Mouse (Mus musculus): ENCODE data around the gene Wnt4. TPM values are rescaled to one million over a fixed set of nuclear protein-coding genes. Genes with fewer than 3 reads are reported as not detected.
A peak's percentile ranks its signal among the peaks of the same experiment; 100 is the strongest.

Wnt4 gene
- total RNA-seq, 2 experiments from 2014 or later: 22.2 to 22.8 TPM

DNA sequence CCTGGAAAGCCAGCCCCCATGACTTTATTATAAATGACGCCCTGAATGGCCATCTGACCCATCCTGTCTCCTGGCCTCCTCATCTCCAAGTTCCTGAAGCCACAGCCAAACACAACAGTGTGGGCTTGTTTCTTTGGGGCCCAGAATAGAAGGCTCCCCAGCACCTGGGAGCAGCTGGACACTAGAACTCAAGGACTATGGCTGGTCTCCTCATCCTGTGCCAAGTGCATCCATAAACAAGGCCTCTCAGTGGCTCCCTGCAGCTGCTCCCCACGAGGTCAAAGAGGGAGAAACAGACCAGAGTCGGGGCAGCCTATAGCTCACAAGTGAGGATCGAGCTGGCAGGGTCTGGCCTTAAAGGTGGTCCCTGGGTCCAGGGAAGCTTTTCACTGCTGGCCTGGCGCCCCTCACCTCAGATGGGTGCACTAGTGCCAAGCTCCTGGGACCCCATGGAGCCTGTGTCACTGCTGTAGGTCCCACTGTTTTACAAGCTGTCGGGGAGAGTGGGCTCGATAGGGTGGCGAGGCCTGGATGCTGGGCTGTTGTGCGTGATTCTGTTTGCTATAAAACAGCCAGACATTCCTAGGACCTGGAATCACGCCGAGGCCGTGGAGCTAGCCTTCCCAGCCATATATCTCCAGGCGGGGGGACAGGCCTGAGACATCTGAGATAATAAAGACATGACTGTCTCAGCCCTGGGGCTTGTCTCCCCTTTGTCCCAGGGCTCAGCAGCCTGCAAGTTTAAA, 28.7 kb downstream of the Wnt4 start:
- peak in 1 of 2 experiments; percentile 14 for DNase-seq (ENCODE audit: low spot score in 2 of 2)

DNA sequence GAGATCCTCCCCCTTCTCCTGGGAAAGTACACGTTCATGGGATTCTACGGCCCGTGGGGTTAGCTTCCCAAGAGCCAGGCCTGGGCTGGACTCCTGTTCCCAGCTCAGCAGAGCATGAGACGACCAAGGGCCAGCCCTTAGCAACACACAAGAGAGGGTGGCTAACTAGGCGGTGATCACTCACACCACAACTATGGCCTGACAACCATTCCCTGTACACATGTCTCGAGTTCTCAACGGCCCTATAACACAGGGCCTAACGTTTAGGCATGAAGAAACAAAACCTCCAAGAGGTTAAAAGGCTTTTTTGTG, 29.2 kb downstream of the Wnt4 start:
- DNase-seq (ENCODE audit: low spot score in 2 of 2): peak in 1 of 2 experiments; percentile 14

DNA sequence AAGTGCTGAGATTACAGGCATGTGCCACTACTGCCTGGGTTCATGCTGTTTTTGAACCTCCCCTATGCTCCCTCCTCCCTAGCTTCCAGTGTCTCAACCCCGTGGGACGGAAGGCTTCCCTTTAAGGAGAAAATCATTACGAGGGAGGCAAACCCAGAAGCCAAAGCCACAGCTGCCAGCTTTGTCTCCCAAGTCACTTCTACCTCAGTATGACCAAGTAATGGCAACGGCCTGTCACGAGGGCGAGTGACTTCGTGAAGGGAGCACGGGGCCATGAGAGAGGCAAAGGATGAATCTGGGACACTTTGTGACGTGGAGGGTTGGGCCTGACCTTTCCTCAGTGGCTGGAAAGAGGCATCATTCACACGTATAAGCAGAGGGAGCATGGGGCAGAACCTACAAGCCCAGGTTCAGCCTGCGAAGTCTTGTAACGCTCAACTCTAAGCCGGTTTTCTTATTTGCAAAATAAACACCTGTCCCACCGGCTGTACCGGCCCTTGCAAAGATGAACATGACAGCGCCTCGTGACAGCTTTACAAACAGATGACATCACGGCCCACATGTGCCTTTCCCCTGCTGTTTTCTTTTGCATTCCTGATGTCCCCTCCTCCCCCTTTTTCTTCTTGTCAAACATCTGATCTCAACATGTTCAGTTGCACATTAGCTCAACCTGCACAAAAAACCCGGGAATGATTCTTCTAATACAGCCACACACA, 29.9 kb downstream of the Wnt4 start:
- peak in 1 of 2 experiments; percentile 11 for DNase-seq (ENCODE audit: low spot score in 2 of 2)

DNA sequence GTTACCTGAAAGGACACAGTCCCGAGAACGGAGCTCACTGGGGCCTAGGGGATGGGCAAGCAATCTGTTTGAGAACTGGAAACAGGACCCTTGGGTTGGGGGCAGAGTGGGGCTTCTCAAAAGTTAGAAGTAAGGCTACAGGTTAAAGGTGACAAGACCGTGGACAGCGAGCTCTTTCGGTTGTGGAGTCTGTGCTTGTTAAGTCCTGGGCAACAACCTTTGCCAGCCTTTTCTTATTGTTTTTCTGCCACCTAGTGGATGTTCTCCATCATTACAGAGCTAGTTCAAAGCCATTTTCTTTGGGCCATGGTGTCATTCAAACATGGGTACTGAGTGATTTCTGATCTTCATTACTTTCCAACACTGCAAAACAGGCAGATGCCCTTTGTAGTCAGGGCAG, 31.1 kb downstream of the Wnt4 start:
- DNase-seq (ENCODE audit: low spot score in 2 of 2): peak in 1 of 2 experiments; percentile 15

DNA sequence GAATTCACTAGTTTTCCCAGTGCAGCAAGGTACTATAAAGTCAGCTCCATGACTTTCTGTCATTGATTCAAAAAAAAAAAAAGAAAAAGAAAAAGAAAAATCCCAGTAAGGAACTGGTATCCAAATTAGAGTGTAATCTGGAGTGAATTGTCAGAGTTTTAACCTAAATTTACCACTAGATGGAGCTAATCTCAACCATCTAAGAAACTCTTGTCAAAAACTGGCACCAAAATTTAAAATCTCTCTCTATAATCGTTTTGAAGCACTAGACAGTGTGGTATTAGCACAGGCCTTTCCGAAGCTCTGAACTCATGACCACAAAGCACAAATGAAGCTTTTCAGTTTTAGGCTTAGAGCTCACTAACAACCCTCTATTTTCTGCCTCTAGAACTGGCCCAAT, 36.2 kb downstream of the Wnt4 start:
- DNase-seq (ENCODE audit: low spot score in 2 of 2): no peak

DNA sequence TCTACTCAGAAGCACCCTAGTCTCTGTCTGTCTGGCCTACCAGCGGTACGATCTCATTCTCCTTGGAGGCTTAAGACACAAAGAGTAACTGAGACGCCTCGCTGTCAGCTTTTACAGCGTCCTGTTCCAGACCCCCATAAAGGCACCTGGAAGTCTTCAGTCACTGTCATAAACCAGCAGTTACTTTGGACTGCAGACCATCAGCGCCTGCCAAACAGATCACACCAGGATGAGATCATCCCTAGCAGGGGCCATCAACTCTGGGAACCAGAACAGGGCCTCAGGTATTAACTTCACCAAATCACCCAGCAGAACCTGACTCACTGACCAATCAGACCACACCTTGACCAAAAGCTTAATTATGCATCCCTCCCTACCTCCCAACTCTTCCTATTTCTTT, 37.3 kb downstream of the Wnt4 start:
- DNase-seq (ENCODE audit: low spot score in 2 of 2): no peak

DNA sequence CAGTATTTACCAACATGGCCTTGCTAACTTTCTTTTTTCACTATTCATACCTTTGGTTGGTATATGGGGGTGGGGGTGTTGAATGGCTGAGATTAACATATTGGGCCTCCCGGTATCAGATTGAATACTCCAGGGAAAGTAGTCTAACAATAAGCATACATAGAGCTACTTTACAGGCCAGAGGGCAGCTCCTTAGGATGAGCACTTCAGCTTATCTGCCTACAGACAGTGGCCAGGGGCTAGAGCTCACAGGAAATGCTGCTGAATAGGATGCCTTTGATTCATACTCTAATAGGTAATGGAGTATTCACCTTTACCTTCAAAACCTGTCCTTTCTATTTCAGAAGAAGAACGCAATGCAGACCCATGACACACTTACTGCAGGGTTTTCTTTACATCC, 37.8 kb downstream of the Wnt4 start:
- no peak for DNase-seq (ENCODE audit: low spot score in 2 of 2)

DNA sequence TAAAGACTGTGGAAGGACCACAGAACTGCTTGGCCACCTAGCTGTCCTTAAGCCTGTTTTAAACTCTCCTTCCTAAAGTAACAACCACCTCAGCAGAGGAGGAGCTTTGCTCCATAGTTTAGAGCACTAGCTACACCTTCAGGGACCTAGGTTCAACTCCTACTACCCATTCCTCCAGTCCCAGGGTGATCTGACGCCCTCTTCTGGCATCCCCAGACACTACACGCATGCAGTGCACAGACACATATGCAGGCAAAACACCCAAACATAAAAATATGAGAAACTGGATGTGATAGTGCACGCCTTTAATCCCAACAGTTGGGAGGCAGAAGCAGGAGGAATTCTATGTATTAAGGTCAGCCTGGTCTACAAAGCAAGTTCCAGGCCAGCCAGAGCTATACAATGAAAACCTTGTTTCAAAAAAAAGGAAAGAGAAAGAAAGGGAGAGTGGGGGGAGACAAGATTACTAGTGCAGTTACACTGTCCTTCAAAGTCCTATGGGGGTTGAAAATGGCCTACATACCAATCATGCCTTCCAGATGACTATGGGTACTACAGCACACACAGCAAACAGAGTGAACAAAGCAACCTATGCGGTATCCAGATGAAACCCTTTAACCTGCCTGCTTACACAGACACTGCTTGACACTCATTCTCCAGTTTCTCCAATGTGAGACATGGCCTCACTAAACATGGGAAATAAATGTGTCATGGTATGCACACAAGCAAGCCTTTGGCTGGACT, 38.9 kb downstream of the Wnt4 start:
- no peak for DNase-seq (ENCODE audit: low spot score in 2 of 2)

DNA sequence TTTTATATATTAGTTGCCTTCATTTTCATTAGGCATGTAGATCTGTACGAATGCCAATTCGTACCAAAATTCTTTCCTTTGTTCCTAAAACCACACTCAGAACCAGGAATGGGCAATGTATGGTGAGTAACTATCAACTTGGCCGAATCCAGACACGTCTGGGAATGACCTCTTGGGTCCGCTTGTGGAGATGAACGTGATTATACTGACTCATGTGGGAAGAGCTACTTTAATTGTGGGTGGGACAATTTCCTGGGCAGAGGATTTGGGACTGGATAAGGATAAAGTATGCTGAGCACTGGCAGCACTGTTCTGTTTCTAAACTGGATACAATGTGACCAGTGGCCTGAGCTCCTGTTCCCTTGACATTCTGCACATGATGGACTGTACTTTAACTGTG, 47.6 kb downstream of the Wnt4 start:
- no peak for DNase-seq (ENCODE audit: low spot score in 2 of 2)

DNA sequence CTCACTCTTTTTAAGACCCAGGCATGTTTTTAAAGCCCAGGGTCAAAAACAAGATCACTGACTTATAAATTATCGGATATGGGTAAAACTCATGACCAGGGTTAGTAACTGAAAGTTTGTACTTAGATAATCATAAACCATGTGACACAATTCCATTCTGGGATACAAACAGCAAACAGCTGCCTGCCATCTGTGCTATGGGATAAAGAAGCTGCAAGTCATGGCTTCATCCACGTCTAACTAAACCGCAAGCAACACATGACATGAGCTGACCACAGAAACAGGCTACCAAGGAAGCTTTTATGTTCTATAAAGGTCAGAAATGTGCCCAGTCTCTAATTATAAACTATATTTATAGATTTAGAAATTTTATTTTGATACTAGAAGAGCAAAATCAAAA, 49.2 kb downstream of the Wnt4 start:
- DNase-seq (ENCODE audit: low spot score in 2 of 2): no peak

DNA sequence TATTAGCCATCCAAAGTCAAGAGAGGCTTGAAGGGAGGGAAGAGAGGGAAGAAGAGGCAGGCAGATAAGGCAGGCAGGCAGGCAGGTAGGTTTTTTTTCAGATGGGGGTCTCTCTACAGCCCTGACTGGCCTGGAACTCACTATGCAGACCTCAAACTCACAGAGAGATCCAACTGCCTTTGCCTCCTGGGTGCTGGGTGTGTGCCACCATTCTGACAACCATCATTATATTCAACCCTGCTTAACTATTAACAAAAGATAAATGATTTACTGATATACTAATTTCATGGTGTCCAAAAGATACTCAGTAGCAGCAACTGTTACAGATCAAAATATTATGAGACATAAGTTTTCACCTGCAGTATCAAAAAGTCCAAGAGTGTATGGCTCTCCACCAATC, 54.8 kb downstream of the Wnt4 start:
- DNase-seq (ENCODE audit: low spot score in 2 of 2): no peak

DNA sequence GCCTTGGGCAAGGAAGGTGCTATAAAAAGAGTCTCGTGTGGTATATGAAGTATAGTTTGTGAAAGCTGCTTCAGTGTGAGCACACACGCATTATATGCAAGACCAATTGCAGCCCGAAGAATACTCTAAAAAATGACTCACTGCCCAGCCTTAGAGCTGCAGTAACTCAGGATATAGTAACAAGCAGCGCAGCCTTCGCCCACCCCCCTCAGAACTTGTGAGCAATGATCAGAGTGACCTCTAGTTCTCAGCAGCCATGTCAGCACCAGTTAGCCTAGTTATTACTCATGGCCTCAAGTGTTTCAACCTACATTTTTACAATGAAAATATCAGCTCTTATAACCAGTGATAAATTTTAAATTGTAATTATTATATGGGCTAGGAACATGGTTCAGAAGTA, 59.2 kb downstream of the Wnt4 start:
- DNase-seq (ENCODE audit: low spot score in 2 of 2): no peak

DNA sequence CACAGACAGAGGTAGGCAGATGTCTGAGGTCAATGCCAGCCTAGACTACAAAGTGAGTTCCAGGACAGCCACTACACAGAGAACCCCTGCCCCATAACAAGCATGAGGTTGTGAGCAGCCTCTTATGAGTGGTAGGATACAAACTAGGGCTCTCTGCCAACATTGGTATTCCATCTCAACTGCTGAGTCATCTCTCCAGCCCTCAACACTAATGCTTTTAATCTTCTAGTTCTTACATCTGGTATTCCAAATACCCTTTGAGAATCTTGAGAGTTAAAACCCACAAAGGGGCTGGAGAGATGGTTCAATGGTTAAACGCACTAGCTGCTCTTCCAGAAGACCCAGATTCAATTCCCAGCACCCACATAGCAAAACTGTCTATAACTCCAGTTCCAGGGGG, 62.1 kb downstream of the Wnt4 start:
- DNase-seq (ENCODE audit: low spot score in 2 of 2): no peak

DNA sequence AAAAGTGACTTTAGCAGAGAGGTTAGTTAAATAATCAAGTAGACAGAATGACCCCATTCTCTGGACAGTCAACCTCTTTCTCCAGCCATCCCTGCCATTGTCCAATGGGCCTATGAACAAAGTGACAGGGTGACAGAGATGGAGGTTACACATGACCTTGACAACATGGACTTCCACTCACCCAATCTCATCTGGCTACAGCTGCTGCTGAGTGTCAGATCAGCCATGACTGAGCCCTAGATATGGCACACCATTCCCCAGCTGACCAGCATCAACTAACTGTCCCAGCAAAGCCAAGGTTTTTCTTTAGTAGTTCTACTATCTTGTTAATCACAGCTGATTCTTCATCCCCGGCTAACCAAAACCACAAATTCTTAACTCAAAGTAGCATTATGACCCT, 65.5 kb downstream of the Wnt4 start:
- DNase-seq (ENCODE audit: low spot score in 2 of 2): no peak

DNA sequence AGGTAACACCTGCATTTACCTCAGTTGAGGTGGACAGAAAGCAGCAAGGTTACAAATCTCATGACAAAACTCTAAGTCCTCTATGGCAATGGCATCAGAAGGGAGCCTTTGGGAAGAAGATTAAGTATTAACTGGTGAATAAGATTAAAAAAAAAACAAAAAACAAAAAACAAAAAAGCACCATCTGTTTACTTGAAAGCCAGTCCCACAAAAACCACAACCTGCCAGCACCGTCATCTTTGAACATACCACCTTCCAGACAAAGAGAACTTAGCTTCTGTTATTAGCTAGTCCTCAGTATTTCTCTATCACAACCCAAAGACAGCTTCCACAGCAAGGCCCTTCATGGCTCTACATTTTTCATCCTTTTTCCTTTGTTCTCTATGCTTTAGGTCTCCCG, 67.8 kb downstream of the Wnt4 start:
- DNase-seq (ENCODE audit: low spot score in 2 of 2): no peak

DNA sequence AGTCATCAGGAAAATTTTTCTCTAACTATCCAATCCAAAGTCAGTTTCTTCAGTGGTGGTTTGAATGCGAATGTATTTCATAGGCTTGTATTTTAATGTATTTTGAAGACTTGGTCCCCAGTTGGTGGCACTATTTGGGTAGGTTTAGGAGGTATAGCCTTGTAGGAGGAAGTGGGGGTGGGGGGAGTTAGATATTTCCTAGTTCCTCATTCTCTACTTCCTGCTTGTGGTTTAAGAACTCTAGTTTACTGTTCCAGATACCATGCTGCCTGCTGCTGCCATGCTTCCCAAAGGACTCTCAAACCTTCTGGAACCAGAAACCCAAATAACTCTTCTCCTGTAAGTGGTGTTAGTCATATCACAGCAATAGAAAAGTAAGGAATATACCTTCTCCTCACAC, 68.5 kb downstream of the Wnt4 start:
- DNase-seq (ENCODE audit: low spot score in 2 of 2): no peak

Other genes with a start within 250 kb of the Wnt4 start
- 1 to 10 TPM; 6.9 to 9.1 TPM for gene Zbtb40, start 228.7 kb upstream of the Wnt4 start, total RNA-seq (2021)
- 100 to 1,000 TPM; 298 to 314 TPM for gene Cdc42, start 80.2 kb downstream of the Wnt4 start, total RNA-seq (2021)
- under 1 TPM in 1 of 2 experiments, not detected in 1; 0.34 TPM for gene Cela3a, start 132.3 kb downstream of the Wnt4 start, total RNA-seq (2021)
- under 1 TPM in 1 of 2 experiments, not detected in 1; 0.34 TPM for gene Cela3b, start 153.1 kb downstream of the Wnt4 start, total RNA-seq (2021)
- gene 1700013G24Rik, start 175.8 kb downstream of the Wnt4 start, total RNA-seq (2021): under 1 TPM in 1 of 2 experiments, not detected in 1; 0.34 TPM
- gene Hspg2, start 191.3 kb downstream of the Wnt4 start, total RNA-seq (2021): 100 to 1,000 TPM; 336 to 381 TPM

Data from gastrocnemius, postnatal 4 days (tissue).